Mouse (Mus musculus) liver, embryonic 13.5 days (tissue): Measurements from ENCODE around the gene Sdr42e1. TPM values are rescaled to one million over a fixed set of nuclear protein-coding genes. Genes with fewer than 3 reads are reported as not detected.

Source experiments
- ATAC-seq: fragments of 200-750 bp; cut with Nextera tagmentation; 2 replicates; pipeline ENCODE4 v1.8.0; 2017; ENCODE audit warnings: low read depth, mild to moderate bottlenecking, moderate number of reproducible peaks, moderate library complexity
- DNase-seq: peaks from one replicate; pipeline ENCODE4 v3.0.0; 2022
- H3K27ac ChIP-seq: fragments of 300-500 bp; sonication (generic); 2 replicates; pipeline ENCODE4 v1.5.1; 2015; ENCODE audit warnings: moderate library complexity, mild to moderate bottlenecking, inconsistent platforms
- H3K27me3 ChIP-seq: fragments of 300-500 bp; sonication (generic); 2 replicates; pipeline ENCODE4 v1.6.1; 2015; ENCODE audit warnings: mild to moderate bottlenecking, inconsistent platforms
- H3K36me3 ChIP-seq: fragments of 300-500 bp; sonication (generic); 2 replicates; pipeline ENCODE4 v1.6.1; 2015; ENCODE audit warnings: mild to moderate bottlenecking, inconsistent platforms
- H3K4me1 ChIP-seq: fragments of 300-500 bp; sonication (generic); replicated peaks from 2 replicates; pipeline ENCODE4 v1.6.1; 2015; ENCODE audit warnings: inconsistent platforms
- H3K4me2 ChIP-seq: fragments of 300-500 bp; sonication (generic); 2 replicates; pipeline ENCODE4 v1.6.1; 2015; ENCODE audit warnings: inconsistent platforms, mild to moderate bottlenecking, moderate library complexity
- H3K4me3 ChIP-seq: fragments of 300-500 bp; sonication (generic); replicated peaks from 2 replicates; pipeline ENCODE4 v1.5.1; 2015; ENCODE audit warnings: mild to moderate bottlenecking, inconsistent platforms
- H3K9ac ChIP-seq: fragments of 300-500 bp; sonication (generic); 2 replicates; pipeline ENCODE4 v1.6.1; 2015; ENCODE audit warnings: mild to moderate bottlenecking, inconsistent platforms
- H3K9me3 ChIP-seq: fragments of 300-500 bp; sonication (generic); replicated peaks from 2 replicates; pipeline ENCODE4 v1.6.1; 2016; ENCODE audit warnings: inconsistent platforms
- WGBS: fragments of 180-500 bp; shearing (Covaris S2); methylation state at CpG from one replicate; pipeline ENCODE4 v1.1.7; 2015; ENCODE audit not compliant: insufficient replicate concordance; 5-methylcytosine and 5-hydroxymethylcytosine counted together
- polyA plus RNA-seq: library from polyadenylated mRNA; unstranded; fragments of >200 nt; fragmentation: Nextera tagmentation; extraction: Ambion mirVana; gene quantifications from 2 replicates; pipeline ENCODE4 v1.2.1, GENCODE M21; 2015

The Sdr42e1 gene
- polyA plus RNA-seq, 1 experiment from 2014 or later: 1.1 TPM

DNA sequence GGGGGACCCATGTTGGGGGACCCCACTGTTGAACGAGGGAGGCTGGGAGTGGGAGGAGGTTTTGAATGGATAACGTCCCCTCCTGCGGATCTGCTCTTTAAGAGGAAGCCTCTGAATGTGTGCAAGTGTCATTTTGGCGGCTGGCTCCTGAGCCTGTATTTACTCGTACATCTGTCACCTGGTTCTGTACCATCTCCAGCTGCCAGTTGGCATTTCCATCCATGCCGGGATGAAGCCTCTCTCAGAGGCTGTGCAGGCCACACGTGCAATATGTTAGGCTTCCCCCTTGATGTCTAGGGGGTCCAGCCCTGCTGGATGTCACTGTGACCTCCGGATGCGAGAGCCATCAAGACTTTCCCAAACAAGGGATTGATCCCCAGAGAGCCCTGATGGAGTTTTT is 46.4 kb downstream of the Sdr42e1 start:
- no peak overlapping the region for H3K27ac ChIP-seq

DNA sequence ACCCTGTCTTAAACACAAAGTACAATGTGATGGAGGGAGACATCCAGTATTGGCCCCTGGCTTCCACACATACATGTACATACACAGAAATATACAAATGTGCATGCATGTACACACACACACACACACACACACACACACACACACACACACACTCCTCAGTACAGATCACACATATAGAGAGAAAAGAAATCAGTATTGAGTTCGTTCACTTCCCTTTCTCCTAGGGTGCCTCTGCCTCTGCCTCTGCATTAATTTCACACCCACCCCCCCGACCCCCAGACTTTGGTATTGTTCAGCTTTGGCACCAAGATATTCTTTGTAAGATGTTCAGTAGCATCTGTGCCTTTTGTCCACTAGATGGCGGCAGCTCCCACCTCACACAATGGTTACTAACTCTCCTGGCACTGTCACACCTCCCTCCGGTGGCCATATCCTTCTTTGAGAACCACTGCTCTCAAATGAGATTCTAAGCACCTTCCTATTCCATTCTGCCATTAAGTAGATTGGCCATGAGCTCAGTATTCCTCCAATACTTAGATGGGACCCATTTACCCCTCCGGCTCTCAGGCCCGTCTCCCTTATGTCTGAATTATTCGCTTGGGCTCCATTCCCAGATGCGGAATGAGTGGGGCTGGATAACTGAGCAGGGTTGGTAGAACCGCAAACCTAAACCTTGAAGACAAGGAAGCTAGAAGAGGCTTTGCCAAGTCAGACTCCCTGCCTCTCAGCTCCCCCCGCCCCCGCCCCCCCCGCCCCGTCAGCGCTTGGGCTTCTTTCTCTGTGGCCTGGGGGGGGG is 47.2 kb downstream of the Sdr42e1 start:
- H3K4me1 ChIP-seq: no peaks in the 10 kb centered on the region
- no peaks in the 10 kb centered on the region for H3K27me3 ChIP-seq
- no peak overlapping the region for H3K4me2 ChIP-seq
- no peak overlapping the region for H3K4me3 ChIP-seq
- H3K9ac ChIP-seq: no peak overlapping the region
- ATAC-seq (no peak), DNase-seq (no peak)
- 70% methylated on average over 14 of the region's 14 CpGs for WGBS
- no peaks in the 10 kb centered on the region for H3K36me3 ChIP-seq
- H3K27ac ChIP-seq: no peak overlapping the region
- H3K9me3 ChIP-seq: no peaks in the 10 kb centered on the region

More for the DNA sequence above, 46.4 kb downstream of the Sdr42e1 start:
- Histone ChIP-seq H3K36me3 (no peaks in the 10 kb centered on the region), H3K4me3 (no peak overlapping the region), H3K27me3 (no peaks in the 10 kb centered on the region), H3K4me2 (no peak overlapping the region), H3K9ac (no peak overlapping the region), H3K9me3 (no peaks in the 10 kb centered on the region), H3K4me1 (no peaks in the 10 kb centered on the region)
- WGBS: 79% methylated on average over 9 of the region's 9 CpGs
- no peak for DNase-seq
- ATAC-seq: no peak

DNA sequence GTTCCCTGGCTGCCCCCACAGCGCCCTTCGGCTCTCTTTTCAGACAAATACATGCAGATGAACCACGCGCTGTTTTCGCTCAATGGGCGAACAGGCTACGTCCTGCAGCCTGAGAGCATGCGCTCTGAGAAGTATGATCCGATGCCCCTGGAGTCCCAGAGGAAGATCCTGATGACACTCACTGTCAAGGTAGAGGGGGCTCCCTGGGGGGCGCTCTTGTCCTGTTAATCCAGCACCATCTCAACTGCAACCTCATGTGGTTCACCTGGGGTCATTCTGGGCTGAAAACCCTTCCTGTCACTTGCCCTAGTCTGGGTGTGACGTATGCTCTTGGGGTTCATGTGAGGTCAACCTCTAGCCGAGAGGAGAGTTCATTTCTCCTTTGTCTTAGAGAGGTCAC is 60.6 kb downstream of the Sdr42e1 start:
- Histone ChIP-seq H3K4me3 (no peak overlapping the region), H3K4me1 (no peaks in the 10 kb centered on the region), H3K9me3 (0 out of 2 replicates have a peak, but pooled peaks cover 3% of the 10 kb centered on the region), H3K27me3 (no peaks in the 10 kb centered on the region), H3K4me2 (no peak overlapping the region), H3K27ac (no peak overlapping the region), H3K36me3 (peaks cover 8% of the 10 kb centered on the region), H3K9ac (no peak overlapping the region)
- ATAC-seq: no peak
- no peak for DNase-seq
- 82% methylated on average over 12 of the region's 12 CpGs for WGBS

Other genes starting within 250 kb of the Sdr42e1 start
- 7.3 and 7.8 TPM in 2 replicates for gene Plcg2, start 175.4 kb downstream of the Sdr42e1 start, polyA plus RNA-seq
- 41.4 and 46.2 TPM in 2 replicates for gene Hsd17b2, start 28.2 kb upstream of the Sdr42e1 start, polyA plus RNA-seq
- gene Mphosph6, start 128.3 kb upstream of the Sdr42e1 start, polyA plus RNA-seq: 44.9 and 53.7 TPM in 2 replicates